Mouse (Mus musculus) olfactory bulb, adult 2 months (tissue): ENCODE results near the gene Rnf8. TPM values are rescaled to one million over a fixed set of nuclear protein-coding genes. Genes with fewer than 3 reads are reported as not detected.

Source experiments
- H3K27ac ChIP-seq: fragments of 200-500 bp; 2 replicates; pipeline ENCODE4 v1.5.1; 2012; ENCODE audit warnings: low read depth, low read length; ENCODE audit not compliant: insufficient read depth
- H3K4me1 ChIP-seq: fragments of 200-500 bp; 2 replicates; pipeline ENCODE4 v1.6.1; 2012; ENCODE audit warnings: low read length; ENCODE audit not compliant: control insufficient read depth, insufficient read depth
- H3K4me3 ChIP-seq: fragments of 200-500 bp; 2 replicates; pipeline ENCODE4 v1.5.1; 2012; ENCODE audit warnings: mild to moderate bottlenecking, low read depth, low read length, moderate library complexity; ENCODE audit not compliant: insufficient read depth
- CTCF ChIP-seq: fragments of 200-500 bp; IDR thresholded peaks from 2 replicates; pipeline ENCODE4 v1.5.1; 2012; ENCODE audit warnings: low read depth, mild to moderate bottlenecking, low read length, moderate library complexity; ENCODE audit not compliant: insufficient read depth
- POLR2A ChIP-seq: fragments of 200-500 bp; IDR thresholded peaks from 2 replicates; pipeline ENCODE4 v1.6.1; 2012; ENCODE audit warnings: mild to moderate bottlenecking, low read depth, low read length, moderate library complexity; ENCODE audit not compliant: insufficient read depth
- WGBS: fragments of 180-500 bp; shearing (Covaris S2); methylation state at CpG from one replicate; pipeline ENCODE4 v1.1.7; 2018; 5-methylcytosine and 5-hydroxymethylcytosine counted together
- polyA plus RNA-seq: library from polyadenylated mRNA; stranded (reverse); fragments of >200 nt; gene quantifications from 2 replicates; pipeline ENCODE4 v1.2.4, GENCODE M21; 2012; ENCODE audit warnings: low replicate concordance; ENCODE audit not compliant: missing spikeins, insufficient read depth, insufficient read length

The Rnf8 gene
- polyA plus RNA-seq, 1 experiment = not detected

DNA sequence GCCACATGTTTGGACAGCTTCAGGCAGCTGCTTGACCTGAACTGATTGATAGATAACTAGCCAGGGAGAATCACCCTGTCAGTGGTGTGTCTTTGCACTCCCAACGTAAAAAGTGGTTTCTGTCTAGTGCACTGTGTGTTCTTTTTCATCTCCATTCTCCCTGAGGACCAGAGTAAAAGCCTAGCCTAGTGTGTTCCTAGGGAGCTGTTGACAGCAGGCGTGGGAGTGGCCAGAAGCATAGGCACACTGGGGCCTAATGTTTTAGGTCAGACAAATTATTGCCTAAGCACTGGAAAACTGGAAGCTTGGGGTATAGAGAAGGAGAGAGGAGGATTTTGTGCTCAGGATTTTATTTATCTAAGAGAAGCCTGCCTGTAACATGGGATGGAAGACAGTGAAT, 68.5 kb downstream of the Rnf8 start:
- no peak overlapping the region for H3K27ac ChIP-seq
- H3K4me3 ChIP-seq = no peak overlapping the region
- H3K4me1 ChIP-seq = peaks cover 6% of the 10 kb centered on the region; the same call in 1 of the 2 replicates
- TF ChIP-seq CTCF (no peak), POLR2A (no peak)
- 77% methylated on average over 2 of the region's 2 CpGs for WGBS

DNA sequence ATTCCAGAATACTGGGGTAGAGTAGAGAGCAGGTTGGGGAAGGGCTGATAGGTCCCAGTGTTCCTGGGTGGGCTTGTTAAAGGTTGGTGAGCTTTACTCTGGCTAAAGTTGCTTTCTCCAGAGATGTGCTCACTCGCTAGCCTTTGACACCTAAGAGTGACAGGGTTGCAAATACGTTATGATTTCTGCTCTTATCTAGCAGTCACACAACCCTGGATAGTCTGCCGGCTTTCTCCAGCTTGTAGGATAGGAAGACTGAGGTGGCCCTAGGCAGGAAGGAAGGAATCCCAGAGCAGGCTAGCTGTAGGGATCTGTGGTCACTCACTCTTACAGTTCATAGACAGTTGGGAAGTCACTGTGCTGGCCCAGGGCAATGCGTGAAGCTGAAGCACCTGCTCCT, 69.7 kb downstream of the Rnf8 start:
- TF ChIP-seq CTCF (no peak), POLR2A (no peak)
- Histone ChIP-seq H3K4me1 (peaks cover 6% of the 10 kb centered on the region; the same call in 1 of the 2 replicates), H3K4me3 (no peak overlapping the region), H3K27ac (no peak overlapping the region)
- 94% methylated on average over 4 of the region's 4 CpGs for WGBS

DNA sequence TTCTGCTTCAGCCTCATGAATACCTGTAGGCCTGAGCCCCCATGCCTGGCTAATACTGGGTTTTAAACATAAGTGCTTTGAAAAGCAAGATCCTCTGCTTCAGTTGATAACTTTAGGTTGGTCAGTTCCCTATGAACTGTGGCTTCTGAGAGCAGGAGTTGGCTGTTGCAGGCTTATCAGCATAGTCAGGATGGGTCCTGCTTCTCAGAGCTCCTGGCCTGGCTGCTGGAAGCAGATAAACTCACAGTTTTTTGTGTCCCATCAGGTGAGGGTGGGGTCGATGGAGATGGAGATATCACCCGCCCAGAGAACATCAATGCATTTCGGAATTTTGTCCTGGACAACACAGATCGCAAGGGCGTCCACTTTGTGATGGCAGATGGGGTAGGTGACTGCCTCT, 72.2 kb downstream of the Rnf8 start:
- Histone ChIP-seq H3K4me1 (peaks cover 6% of the 10 kb centered on the region; the same call in 1 of the 2 replicates), H3K4me3 (no peak overlapping the region), H3K27ac (no peak overlapping the region)
- 98% methylated on average over 5 of the region's 5 CpGs for WGBS
- no peak for TF ChIP-seq POLR2A
- no peak for TF ChIP-seq CTCF

DNA sequence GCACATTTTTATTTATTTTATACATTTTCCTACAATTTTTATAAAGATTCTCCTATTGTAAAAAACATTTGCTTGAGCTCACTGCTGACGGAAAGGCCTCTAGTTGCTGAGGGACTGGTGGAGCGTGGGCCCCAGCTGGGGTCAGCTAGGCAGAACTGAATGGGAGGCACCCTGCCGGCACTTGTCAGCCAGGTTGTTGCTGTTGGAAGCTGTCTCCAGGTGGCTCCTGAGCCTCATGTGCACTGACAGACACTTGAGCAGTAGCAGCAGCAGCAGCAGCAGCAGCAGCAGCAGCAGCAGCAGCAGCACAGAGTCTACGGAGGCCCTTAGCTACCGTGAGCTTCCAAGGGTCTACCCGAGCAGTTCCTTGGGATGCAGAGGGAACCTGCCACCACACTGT, 72.8 kb downstream of the Rnf8 start:
- TF ChIP-seq CTCF (no peak), POLR2A (no peak)
- 85% methylated on average over 6 of the region's 6 CpGs for WGBS
- Histone ChIP-seq H3K27ac (no peak overlapping the region), H3K4me3 (no peak overlapping the region), H3K4me1 (peaks cover 6% of the 10 kb centered on the region; the same call in 1 of the 2 replicates)

DNA sequence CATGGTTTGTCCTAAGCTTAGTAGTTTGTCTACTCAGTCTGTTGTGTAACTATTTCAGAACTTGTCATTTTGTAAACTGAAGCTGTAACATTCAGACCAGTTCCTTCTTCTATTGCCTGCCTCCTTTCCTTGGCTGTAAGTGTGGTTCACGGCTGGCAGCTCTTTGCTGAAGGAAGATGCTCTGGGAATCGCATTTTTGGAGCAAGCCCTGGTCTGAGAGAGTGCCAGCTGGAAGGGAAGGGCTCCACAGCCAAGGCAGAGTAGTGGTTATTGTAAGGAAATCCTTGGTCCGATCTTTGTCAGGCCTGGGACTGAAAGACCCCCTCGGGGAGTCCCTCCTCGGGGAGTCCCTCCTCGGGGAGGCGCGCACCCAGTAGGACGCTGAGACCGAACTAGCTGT, 74.0 kb downstream of the Rnf8 start:
- no peak overlapping the region for H3K4me3 ChIP-seq
- H3K27ac ChIP-seq = no peak overlapping the region
- WGBS = 78% methylated on average over 10 of the region's 10 CpGs
- peaks cover 6% of the 10 kb centered on the region; the same call in 1 of the 2 replicates for H3K4me1 ChIP-seq
- TF ChIP-seq POLR2A (no peak), CTCF (no peak)

DNA sequence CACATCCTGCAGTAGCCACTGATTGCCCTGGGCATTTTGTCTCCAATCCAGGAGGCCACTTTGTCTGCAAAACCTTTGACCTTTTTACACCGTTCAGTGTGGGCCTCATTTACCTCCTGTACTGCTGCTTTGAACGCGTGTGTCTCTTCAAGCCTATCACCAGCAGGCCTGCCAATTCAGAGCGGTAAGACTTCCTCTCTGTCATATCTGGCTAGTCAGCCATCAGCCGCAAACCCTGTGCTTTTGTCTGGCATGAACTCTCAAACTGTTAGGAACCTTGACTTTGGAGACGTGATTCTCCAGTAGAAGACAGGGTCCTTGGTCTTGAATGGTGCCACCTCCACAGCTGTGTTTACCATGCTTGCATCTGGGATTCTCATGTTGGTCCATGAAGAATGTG, 75.7 kb downstream of the Rnf8 start:
- H3K27ac ChIP-seq = no peak overlapping the region
- WGBS = 86% methylated on average over 6 of the region's 6 CpGs
- TF ChIP-seq POLR2A (no peak), CTCF (no peak)
- H3K4me3 ChIP-seq = no peak overlapping the region
- peaks cover 6% of the 10 kb centered on the region; the same call in 1 of the 2 replicates for H3K4me1 ChIP-seq

DNA sequence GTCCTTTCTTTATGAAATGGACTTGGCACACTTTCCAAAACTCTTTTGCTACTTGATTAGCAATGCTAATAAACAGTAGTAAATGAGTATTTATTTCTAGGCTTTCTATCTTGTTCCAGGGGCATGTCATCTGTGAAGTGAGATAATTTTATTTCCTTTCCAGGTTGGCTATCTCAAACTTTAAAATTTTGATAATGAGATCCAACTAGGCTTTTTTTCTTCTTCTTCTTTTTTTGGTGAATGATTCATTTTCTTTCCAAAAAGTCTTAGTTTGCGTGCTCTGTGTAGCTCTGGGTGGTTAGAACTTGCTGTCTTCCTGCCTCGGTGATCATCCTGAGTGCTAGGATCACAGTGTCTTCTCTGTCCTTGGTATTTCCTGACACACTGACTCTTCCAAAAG, 78.2 kb downstream of the Rnf8 start:
- Histone ChIP-seq H3K4me3 (no peak overlapping the region), H3K4me1 (peaks cover 1% of the 10 kb centered on the region; the same call in 1 of the 2 replicates), H3K27ac (no peak overlapping the region)
- WGBS = 91% methylated on average over 2 of the region's 2 CpGs
- TF ChIP-seq CTCF (no peak), POLR2A (no peak)

DNA sequence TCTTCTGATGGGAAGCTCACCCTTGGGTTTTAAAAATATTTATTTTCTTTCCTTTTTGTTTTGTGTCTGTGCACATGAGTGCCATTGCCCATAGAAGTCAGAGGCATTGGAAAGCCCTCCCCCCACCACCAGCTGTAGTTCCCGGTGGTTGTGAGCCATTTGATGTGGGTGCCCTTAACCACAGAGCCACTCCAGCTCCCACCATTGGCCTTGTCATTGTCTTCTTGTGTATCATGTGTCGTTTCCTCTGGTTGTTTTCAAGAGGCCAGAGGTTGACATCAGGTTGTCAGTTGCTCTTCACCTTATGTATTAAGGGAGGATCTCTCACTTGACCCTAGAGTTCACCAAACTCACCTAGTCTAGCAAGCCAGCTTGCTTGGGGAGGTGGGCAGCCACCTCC, 79.0 kb downstream of the Rnf8 start:
- TF ChIP-seq POLR2A (no peak), CTCF (no peak)
- Histone ChIP-seq H3K4me3 (no peak overlapping the region), H3K4me1 (no peaks in the 10 kb centered on the region; the same call in 1 of the 2 replicates), H3K27ac (no peak overlapping the region)
- 76% methylated on average over 2 of the region's 2 CpGs for WGBS

DNA sequence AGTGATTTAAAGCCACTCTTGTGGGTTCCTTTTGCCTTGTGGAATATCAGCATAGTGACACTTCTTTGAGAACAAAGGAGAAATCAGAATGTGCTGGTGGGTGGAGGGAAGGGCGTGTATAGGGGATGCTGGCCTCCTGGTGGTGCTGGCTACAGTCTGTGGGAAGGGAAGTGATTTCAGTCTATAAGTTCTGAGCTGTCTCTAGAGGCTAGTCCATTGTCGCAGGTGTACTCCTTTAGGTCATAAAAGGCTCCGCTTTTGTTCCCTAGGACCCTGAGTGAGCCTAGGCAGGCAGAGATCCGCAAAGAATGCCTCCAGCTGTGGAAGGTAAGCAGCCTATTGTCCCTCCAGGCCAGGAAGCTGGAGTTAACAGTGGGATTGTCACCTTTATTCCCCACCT, 79.9 kb downstream of the Rnf8 start:
- 87% methylated on average over 4 of the region's 4 CpGs for WGBS
- H3K4me1 ChIP-seq = no peaks in the 10 kb centered on the region
- no peak for TF ChIP-seq CTCF
- no peak for TF ChIP-seq POLR2A

More for the DNA sequence above, 79.9 kb downstream of the Rnf8 start:
- H3K4me3 ChIP-seq = no peak overlapping the region
- H3K27ac ChIP-seq = no peak overlapping the region

Other genes with a start within 250 kb of the Rnf8 start
- gene Pim1, start 124.0 kb upstream of the Rnf8 start, polyA plus RNA-seq = not detected in 2 replicates
- gene Gm17657, start 65.2 kb upstream of the Rnf8 start, polyA plus RNA-seq = not detected in 2 replicates
- gene Tbc1d22b, start 65.0 kb upstream of the Rnf8 start, polyA plus RNA-seq = not detected in 2 replicates
- not detected in 2 replicates for gene Tmem217, start 62.4 kb upstream of the Rnf8 start, polyA plus RNA-seq
- not detected in 2 replicates for gene Gm28043, start 86 bp downstream of the Rnf8 start, polyA plus RNA-seq
- 491 TPM in 1 of 2 replicates, not detected in the other for gene Cmtr1, start 45.8 kb downstream of the Rnf8 start, polyA plus RNA-seq
- not detected in 2 replicates for gene Ccdc167, start 102.3 kb downstream of the Rnf8 start, polyA plus RNA-seq